Mouse (Mus musculus) forebrain, embryonic 11.5 days (tissue): ENCODE results near the gene Tex44. TPM values are rescaled to one million over a fixed set of nuclear protein-coding genes. Genes with fewer than 3 reads are reported as not detected.

ENCODE experiments used
- ATAC-seq: fragments of 200-750 bp; cut with Nextera tagmentation; replicated peaks from 2 replicates; pipeline ENCODE4 v1.8.0; 2017; ENCODE audit warnings: moderate TSS enrichment; ENCODE audit not compliant: low FRiP score
- DNase-seq: peaks from one replicate; pipeline ENCODE4 v3.0.0-alpha.2; 2017; ENCODE audit warnings: low spot score
- H3K27ac ChIP-seq: fragments of 300-500 bp; sonication (generic); 2 replicates; pipeline ENCODE4 v1.5.1; 2014; ENCODE audit warnings: low read depth, low read length
- H3K27me3 ChIP-seq: fragments of 300-500 bp; sonication (generic); 2 replicates; pipeline ENCODE4 v1.6.1; 2014; ENCODE audit warnings: mild to moderate bottlenecking, low read length, mixed read lengths; ENCODE audit not compliant: control insufficient read depth, insufficient read depth
- H3K36me3 ChIP-seq: fragments of 300-500 bp; sonication (generic); 2 replicates; pipeline ENCODE4 v1.6.1; 2014; ENCODE audit warnings: mild to moderate bottlenecking, low read length, moderate library complexity, mixed read lengths; ENCODE audit not compliant: control insufficient read depth, insufficient read depth
- H3K4me1 ChIP-seq: fragments of 300-500 bp; sonication (generic); replicated peaks from 2 replicates; pipeline ENCODE4 v1.6.1; 2014; ENCODE audit warnings: low read length, mixed read lengths; ENCODE audit not compliant: control insufficient read depth, insufficient read depth
- H3K4me2 ChIP-seq: fragments of 300-500 bp; sonication (generic); 2 replicates; pipeline ENCODE4 v1.6.1; 2014; ENCODE audit warnings: low read depth, mild to moderate bottlenecking, low read length, moderate library complexity, mixed read lengths; ENCODE audit not compliant: severe bottlenecking
- H3K4me3 ChIP-seq: fragments of 300-500 bp; sonication (generic); 2 replicates; pipeline ENCODE4 v1.5.1; 2014; ENCODE audit warnings: low read depth, low read length
- H3K9ac ChIP-seq: fragments of 300-500 bp; sonication (generic); 2 replicates; pipeline ENCODE4 v1.6.1; 2014; ENCODE audit warnings: low read length
- H3K9me3 ChIP-seq: fragments of 300-500 bp; sonication (generic); 2 replicates; pipeline ENCODE4 v1.6.1; 2016; ENCODE audit warnings: low read length, mixed read lengths; ENCODE audit not compliant: control insufficient read depth
- WGBS: fragments of 180-500 bp; shearing (Covaris S2); extraction: QIAGEN DNeasy Blood & Tissue Kit; methylation state at CpG from one replicate; pipeline ENCODE4 v1.1.7; 2014; 5-methylcytosine and 5-hydroxymethylcytosine counted together
- polyA plus RNA-seq: library from polyadenylated mRNA; unstranded; fragments of >200 nt; fragmentation: Nextera tagmentation; extraction: Ambion mirVana; gene quantifications from 2 replicates; pipeline ENCODE4 v1.2.1, GENCODE M21; 2014

Tex44 gene
- polyA plus RNA-seq, 1 experiment from 2014 or later, result not detected

DNA sequence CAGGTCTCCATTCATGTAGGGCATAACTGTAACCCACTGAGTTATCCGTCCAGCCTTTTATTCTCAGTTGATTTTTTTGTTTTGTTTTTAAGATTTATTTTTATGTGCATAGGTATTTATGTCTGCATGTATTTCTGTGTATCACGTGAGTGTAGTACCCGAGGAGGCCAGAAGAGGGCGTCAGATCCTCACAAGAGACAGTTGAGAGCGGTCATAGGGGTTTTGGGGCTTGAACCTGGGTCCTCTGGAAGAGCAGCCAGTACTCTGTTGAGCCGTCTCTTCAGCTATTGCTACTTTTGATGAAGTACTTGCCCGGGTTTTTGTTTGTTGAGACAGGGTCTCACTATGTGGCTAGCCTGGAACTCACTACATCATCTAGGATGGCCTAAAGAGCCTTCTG, 30.2 kb upstream of the Tex44 start:
- ATAC-seq, result no peak
- H3K36me3 ChIP-seq, result no peaks in the 10 kb centered on the region
- WGBS, result 76% methylated on average over 7 of the region's 7 CpGs

DNA sequence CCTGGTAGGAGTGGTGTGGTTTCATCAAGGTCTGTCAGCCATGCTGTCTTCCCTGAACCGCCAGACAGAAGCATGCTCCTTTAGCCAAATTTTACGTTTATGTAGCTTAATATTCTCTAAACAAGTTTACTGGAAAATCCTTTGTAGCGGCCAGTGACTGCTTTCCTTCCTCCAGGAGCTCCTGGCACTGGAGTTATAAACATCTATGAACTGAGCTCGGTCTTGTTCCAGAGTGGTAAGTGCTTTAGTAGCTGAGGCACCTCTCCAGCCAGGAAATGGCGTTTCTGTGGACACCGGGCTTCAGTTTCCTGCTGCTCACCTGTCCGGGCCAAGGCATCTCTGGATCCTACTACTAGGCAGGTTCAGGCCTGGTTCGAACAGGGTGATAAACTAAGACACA, 28.5 kb upstream of the Tex44 start:
- DNase-seq, result no peak
- Histone ChIP-seq H3K36me3 (no peaks in the 10 kb centered on the region), H3K4me3 (no peak overlapping the region), H3K9ac (no peak overlapping the region), H3K4me2 (no peak overlapping the region), H3K27me3 (no peaks in the 10 kb centered on the region), H3K9me3 (no peaks in the 10 kb centered on the region), H3K27ac (no peak overlapping the region), H3K4me1 (no peaks in the 10 kb centered on the region)
- ATAC-seq, result no peak
- 85% methylated on average over 8 of the region's 8 CpGs for WGBS

More for the DNA sequence above, 30.2 kb upstream of the Tex44 start:
- no peak for DNase-seq
- no peaks in the 10 kb centered on the region for H3K4me1 ChIP-seq
- H3K9me3 ChIP-seq, result no peaks in the 10 kb centered on the region
- H3K4me3 ChIP-seq, result no peak overlapping the region
- no peak overlapping the region for H3K9ac ChIP-seq
- H3K4me2 ChIP-seq, result no peak overlapping the region
- H3K27ac ChIP-seq, result no peak overlapping the region
- H3K27me3 ChIP-seq, result no peaks in the 10 kb centered on the region

DNA sequence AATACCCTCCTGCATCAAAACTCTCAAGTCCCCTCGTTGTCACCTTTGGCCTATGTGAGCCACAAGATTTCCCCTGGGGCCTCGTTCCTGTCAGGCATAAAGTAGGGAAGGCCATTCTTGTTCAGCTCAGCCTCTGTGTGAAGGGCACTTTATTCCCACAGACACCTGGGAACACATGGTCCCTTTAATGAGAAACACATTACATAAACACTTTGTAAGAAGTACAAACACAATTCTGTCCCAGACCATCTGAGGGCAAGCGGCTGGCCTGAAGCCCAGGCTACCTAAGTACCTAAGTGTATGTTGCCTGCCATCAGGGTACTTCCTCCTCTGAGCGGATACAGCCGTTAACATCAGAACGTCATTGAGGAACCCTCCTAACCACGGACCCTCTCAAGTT, 27.9 kb upstream of the Tex44 start:
- no peak overlapping the region for H3K27ac ChIP-seq
- H3K9ac ChIP-seq, result no peak overlapping the region
- WGBS, result 62% methylated on average over 7 of the region's 7 CpGs
- ATAC-seq (no peak), DNase-seq (no peak)
- no peaks in the 10 kb centered on the region for H3K9me3 ChIP-seq
- no peak overlapping the region for H3K4me2 ChIP-seq
- H3K4me3 ChIP-seq, result no peak overlapping the region
- H3K36me3 ChIP-seq, result no peaks in the 10 kb centered on the region
- H3K27me3 ChIP-seq, result no peaks in the 10 kb centered on the region
- H3K4me1 ChIP-seq, result no peaks in the 10 kb centered on the region

DNA sequence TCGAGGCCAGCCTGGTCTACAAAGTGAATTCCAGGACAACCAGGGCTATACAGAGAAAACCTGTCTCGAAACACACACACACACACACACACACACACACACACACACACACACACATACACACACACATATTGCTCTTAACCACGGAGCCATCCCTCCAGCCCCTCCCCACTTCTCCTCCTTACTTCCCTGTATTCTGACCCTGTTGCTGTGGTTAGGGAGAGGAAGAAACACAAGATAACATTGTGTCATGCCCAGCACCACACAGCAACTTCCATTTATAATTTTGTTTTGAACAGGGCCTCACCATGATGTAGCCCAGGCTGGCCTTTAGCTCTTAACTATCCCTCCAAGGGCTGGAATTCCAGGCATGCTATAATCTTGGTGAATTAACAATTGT, 26.8 kb upstream of the Tex44 start:
- WGBS, result 90% methylated on average over 3 of the region's 3 CpGs
- H3K4me2 ChIP-seq, result no peak overlapping the region
- no peak overlapping the region for H3K4me3 ChIP-seq
- H3K27ac ChIP-seq, result no peak overlapping the region
- H3K36me3 ChIP-seq, result no peaks in the 10 kb centered on the region
- H3K27me3 ChIP-seq, result no peaks in the 10 kb centered on the region
- no peaks in the 10 kb centered on the region for H3K9me3 ChIP-seq
- no peaks in the 10 kb centered on the region for H3K4me1 ChIP-seq
- ATAC-seq, result no peak
- H3K9ac ChIP-seq, result no peak overlapping the region
- no peak for DNase-seq

DNA sequence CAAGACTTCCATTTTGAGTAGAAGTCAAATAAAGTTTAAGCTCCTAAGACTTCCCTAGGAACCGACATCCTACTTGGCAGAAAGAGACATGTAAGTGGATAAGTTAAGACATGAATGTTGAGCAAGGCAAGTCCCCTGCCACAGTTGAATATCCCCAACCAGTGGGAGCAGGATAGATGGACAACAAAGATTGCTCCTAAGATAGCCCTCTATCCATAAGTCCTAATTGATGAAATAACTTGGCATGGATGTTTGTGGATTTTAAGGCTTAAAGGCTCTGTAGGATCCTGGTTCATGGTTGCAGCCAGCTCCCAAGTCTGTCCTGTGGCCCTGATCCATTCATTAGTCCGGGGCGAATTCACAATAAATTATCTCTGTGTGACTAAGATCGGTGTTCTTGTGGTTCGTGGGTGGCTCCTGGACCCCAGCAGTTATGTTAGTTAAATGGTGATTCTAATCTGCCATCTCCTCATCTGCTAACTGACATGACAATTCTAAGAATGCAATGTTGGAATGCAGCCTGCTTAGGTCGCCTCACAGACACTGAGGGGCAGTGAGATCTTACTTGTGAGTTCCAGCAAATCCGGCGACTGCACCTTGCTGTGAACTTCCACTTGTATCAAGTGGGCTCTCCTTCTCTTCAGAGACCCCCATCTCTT, 25.9 kb upstream of the Tex44 start:
- 83% methylated on average over 8 of the region's 8 CpGs for WGBS
- H3K27me3 ChIP-seq, result no peaks in the 10 kb centered on the region
- no peaks in the 10 kb centered on the region for H3K36me3 ChIP-seq
- no peaks in the 10 kb centered on the region for H3K4me1 ChIP-seq
- no peak overlapping the region for H3K9ac ChIP-seq
- no peak overlapping the region for H3K4me2 ChIP-seq
- H3K27ac ChIP-seq, result no peak overlapping the region
- no peaks in the 10 kb centered on the region for H3K9me3 ChIP-seq
- no peak overlapping the region for H3K4me3 ChIP-seq
- ATAC-seq, result no peak
- no peak for DNase-seq

DNA sequence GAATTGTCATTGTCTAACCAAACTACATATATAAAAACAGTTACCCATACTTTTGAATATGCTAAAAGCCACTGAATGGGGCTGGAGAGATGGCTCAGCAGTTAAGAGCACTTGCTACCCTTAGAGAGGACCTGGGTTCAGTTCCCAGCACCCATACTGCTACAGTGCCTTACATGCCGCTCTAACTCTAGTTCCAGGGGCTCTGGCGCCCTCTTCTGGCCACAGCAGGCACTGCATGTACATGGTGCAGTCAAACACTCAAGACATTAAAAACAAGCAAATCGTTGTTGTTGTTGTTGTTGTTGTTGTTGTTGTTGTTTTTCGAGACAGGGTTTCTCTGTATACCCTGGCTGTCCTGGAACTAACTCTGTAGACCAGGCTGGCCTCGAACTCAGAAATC, 21.3 kb upstream of the Tex44 start:
- H3K4me3 ChIP-seq, result no peak overlapping the region
- no peak overlapping the region for H3K4me2 ChIP-seq
- no peaks in the 10 kb centered on the region for H3K9me3 ChIP-seq
- H3K27ac ChIP-seq, result no peak overlapping the region
- DNase-seq (no peak), ATAC-seq (no peak)
- H3K9ac ChIP-seq, result no peak overlapping the region
- 60% methylated on average over 5 of the region's 5 CpGs for WGBS
- no peaks in the 10 kb centered on the region for H3K27me3 ChIP-seq
- H3K36me3 ChIP-seq, result no peaks in the 10 kb centered on the region
- no peaks in the 10 kb centered on the region for H3K4me1 ChIP-seq

DNA sequence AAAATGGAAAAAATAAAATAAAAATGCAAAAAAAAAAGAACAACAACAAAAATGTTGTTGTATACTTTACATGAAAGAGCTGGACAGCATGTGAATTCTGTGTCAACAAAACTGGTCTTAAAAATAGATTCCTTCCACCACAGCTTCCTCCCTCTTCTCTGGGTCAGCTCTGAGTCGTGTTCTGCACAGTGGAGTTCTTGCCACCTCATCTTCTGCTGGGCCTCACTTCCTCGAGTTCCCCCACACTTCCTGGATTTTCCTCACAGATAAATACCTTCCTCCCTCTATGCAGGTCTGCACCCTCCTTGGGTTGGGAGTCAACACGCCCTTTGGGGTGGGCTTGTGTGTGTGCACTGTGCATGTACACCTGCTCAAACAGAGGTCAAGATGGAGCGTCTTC, 19.8 kb upstream of the Tex44 start:
- no peaks in the 10 kb centered on the region for H3K9me3 ChIP-seq
- H3K4me3 ChIP-seq, result no peak overlapping the region
- 89% methylated on average over 4 of the region's 4 CpGs for WGBS
- ATAC-seq (no peak), DNase-seq (no peak)
- no peak overlapping the region for H3K4me2 ChIP-seq
- H3K4me1 ChIP-seq, result no peaks in the 10 kb centered on the region
- H3K9ac ChIP-seq, result no peak overlapping the region
- H3K27ac ChIP-seq, result no peak overlapping the region
- no peaks in the 10 kb centered on the region for H3K36me3 ChIP-seq
- no peaks in the 10 kb centered on the region for H3K27me3 ChIP-seq

DNA sequence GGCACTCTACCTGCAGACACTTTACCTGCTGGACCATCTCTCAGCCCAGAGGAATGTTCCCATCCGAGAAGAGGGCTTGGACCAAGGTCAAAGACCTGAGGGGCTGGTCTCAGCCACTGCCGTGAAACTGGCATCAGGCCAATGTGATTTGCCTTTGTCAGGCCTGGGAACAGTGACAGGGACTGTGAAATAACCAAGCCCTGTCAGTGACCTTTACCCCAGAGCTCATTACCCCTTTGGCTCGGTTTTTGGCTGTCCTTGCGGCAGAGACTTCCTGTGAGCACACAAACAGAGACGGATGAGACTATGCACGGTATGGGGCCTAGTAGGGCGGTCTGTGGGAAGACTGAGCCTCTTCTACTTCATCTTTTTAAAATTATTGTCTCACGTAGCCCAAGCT, 19.2 kb upstream of the Tex44 start:
- H3K27ac ChIP-seq, result no peak overlapping the region
- no peak overlapping the region for H3K4me3 ChIP-seq
- ATAC-seq (no peak), DNase-seq (no peak)
- H3K36me3 ChIP-seq, result no peaks in the 10 kb centered on the region
- 85% methylated on average over 8 of the region's 8 CpGs for WGBS
- no peaks in the 10 kb centered on the region for H3K4me1 ChIP-seq
- no peaks in the 10 kb centered on the region for H3K9me3 ChIP-seq
- no peak overlapping the region for H3K9ac ChIP-seq
- no peak overlapping the region for H3K4me2 ChIP-seq
- H3K27me3 ChIP-seq, result no peaks in the 10 kb centered on the region

DNA sequence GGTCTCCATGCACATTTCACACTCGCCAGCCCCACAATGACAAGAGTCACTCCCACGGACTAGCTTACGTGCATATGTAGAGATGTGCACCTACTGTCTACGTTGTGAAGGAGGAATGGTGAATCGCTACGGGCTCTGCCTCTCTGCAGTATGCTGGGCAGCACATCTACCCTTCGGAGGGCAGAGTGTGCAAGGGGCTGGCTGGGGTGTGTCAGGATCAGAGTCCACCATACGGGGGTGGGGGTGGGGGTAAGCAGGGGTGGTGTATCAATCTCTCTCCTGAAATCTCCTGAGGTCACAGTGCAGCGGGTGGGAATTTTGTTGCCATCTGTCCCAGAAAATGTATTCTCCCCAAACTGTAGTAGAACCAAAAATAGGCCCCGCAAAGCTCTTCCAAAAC, 17.6 kb upstream of the Tex44 start:
- H3K4me3 ChIP-seq, result no peak overlapping the region
- H3K36me3 ChIP-seq, result no peaks in the 10 kb centered on the region
- H3K4me2 ChIP-seq, result no peak overlapping the region
- 91% methylated on average over 10 of the region's 10 CpGs for WGBS
- DNase-seq, result no peak
- H3K27me3 ChIP-seq, result no peaks in the 10 kb centered on the region
- no peaks in the 10 kb centered on the region for H3K4me1 ChIP-seq
- no peaks in the 10 kb centered on the region for H3K9me3 ChIP-seq
- ATAC-seq, result no peak
- H3K27ac ChIP-seq, result no peak overlapping the region
- no peak overlapping the region for H3K9ac ChIP-seq
